ENCODE assay signal across 24 mouse cellular contexts in the genomic region with DNA sequence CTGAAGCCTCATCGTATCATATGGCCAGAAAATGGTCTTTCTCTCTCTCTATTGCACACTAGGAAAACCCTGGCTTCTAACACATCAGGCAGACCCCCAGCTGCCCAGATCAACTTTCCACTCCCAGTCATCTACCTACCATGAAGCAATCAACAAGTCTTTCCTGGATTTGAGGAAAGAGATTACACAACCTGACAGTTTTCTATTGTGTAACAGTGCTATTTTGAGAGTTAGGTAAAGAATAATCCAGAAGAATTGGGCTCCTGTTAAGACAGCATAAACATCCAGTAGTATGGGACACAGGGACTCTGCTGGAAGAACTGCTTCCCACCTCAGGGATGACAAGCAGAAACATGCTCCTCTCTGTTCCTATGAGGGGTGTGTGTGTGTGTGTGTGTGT. TPM values are rescaled to one million over a fixed set of nuclear protein-coding genes. Genes with fewer than 3 reads are reported as not detected.
A peak's percentile ranks its signal among the peaks of the same experiment; 100 is the strongest.
DNase-seq lines count a peak whose midpoint lies in the region; ATAC-seq lines count a peak whose summit lies in the region.
"Had no signal": no experiment of that assay in that cellular context is flagged by ENCODE, and none has a peak within 500 bp of the region (broad histone marks: within the 10 kb centered on the region; RNA-seq: fewer than 3 reads in every experiment).

No protein-coding gene starts in this region.

- H3K4me3 ChIP-seq in liver, embryonic 15.5 days (replicated peaks) = no peak overlapping the region
- H3K4me3 ChIP-seq in heart, embryonic 12.5 days = no peak overlapping the region
- H3K4me3 ChIP-seq: embryonic facial prominence, embryonic 12.5 days; forebrain, embryonic 12.5 days; heart, embryonic 10.5 days; heart, embryonic 15.5 days had no signal

- peaks cover 16% of the 10 kb centered on the region; the same call in 1 of the 2 replicates for H3K36me3 ChIP-seq in liver, embryonic 15.5 days (replicated peaks)
- peaks cover 11% of the 10 kb centered on the region for H3K36me3 ChIP-seq in heart, embryonic 12.5 days

- H3K4me2 ChIP-seq in liver, embryonic 15.5 days = no peak overlapping the region
- H3K4me2 ChIP-seq in heart, embryonic 12.5 days = no peak overlapping the region
- H3K4me2 ChIP-seq: embryonic facial prominence, embryonic 12.5 days; forebrain, embryonic 12.5 days; heart, embryonic 15.5 days; hindbrain, embryonic 14.5 days had no signal

- H3K9me3 ChIP-seq in liver, embryonic 15.5 days (replicated peaks) = no peaks in the 10 kb centered on the region
- no peaks in the 10 kb centered on the region for H3K9me3 ChIP-seq in heart, embryonic 12.5 days (replicated peaks)
- H3K9me3 ChIP-seq: embryonic facial prominence, embryonic 12.5 days; forebrain, embryonic 12.5 days; G1E; heart, embryonic 10.5 days; heart, embryonic 15.5 days had no signal

- DNase-seq in liver = no peak
- DNase-seq in lung, postnatal 36 days = peak; percentile 25
- no peak for DNase-seq in lung, postnatal 4 days
- peak; percentile 52 for DNase-seq in gonadal fat pad, adult 2 months (ENCODE audit: low read depth)
- DNase-seq in yolk sac, embryonic 10.5 days (ENCODE audit: low spot score) = peak; percentile 17
- no peak for DNase-seq in urinary bladder, postnatal 10 days (ENCODE audit: low spot score)
- DNase-seq: adrenal gland, postnatal 14 days; B cell, adult 2 months; cerebellum, adult 11-12 months; cerebellum, adult 9-10 months; cerebellum, postnatal 25 days; gastrocnemius, postnatal 14 days; heart, adult 11 months; heart, postnatal 14 days had no signal

- no peak overlapping the region for H3K27ac ChIP-seq in liver, embryonic 15.5 days (replicated peaks)
- no peak overlapping the region for H3K27ac ChIP-seq in heart, embryonic 12.5 days (ENCODE audit: poor library complexity, severe bottlenecking)
- H3K27ac ChIP-seq: embryonic facial prominence, embryonic 12.5 days; forebrain, embryonic 12.5 days; heart, embryonic 10.5 days; heart, embryonic 15.5 days; hindbrain, embryonic 14.5 days had no signal

- no peaks in the 10 kb centered on the region for H3K27me3 ChIP-seq in liver, embryonic 15.5 days
- H3K27me3 ChIP-seq in heart, embryonic 12.5 days (replicated peaks) = no peaks in the 10 kb centered on the region
- H3K27me3 ChIP-seq: embryonic facial prominence, embryonic 12.5 days; forebrain, embryonic 12.5 days; heart, embryonic 15.5 days had no signal

- whole genome bisulfite sequencing in liver, embryonic 15.5 days (ENCODE audit: insufficient replicate concordance) = 80% methylated on average over 1 of the region's 1 CpGs
- WGBS in heart, embryonic 12.5 days = 92% methylated on average over 1 of the region's 1 CpGs

- no peak overlapping the region for H3K9ac ChIP-seq in liver, embryonic 15.5 days
- no peak overlapping the region for H3K9ac ChIP-seq in heart, embryonic 12.5 days
- H3K9ac ChIP-seq: embryonic facial prominence, embryonic 12.5 days; forebrain, embryonic 12.5 days; heart, embryonic 15.5 days; hindbrain, embryonic 14.5 days had no signal

- ATAC-seq in liver, embryonic 15.5 days (ENCODE audit: insufficient read depth) = peak; percentile 12; the same call in 1 of the 2 replicates
- no peak for ATAC-seq in heart, embryonic 12.5 days (ENCODE audit: insufficient number of reproducible peaks, low FRiP score)
- ATAC-seq: CD4-positive, CD25-positive, alpha-beta regulatory T cell, adult 4 months; forebrain, embryonic 16.5 days had no signal

- peaks cover 20% of the 10 kb centered on the region for H3K4me1 ChIP-seq in liver, embryonic 15.5 days (replicated peaks)
- H3K4me1 ChIP-seq in heart, embryonic 12.5 days (replicated peaks) = peaks cover 5% of the 10 kb centered on the region

RNA-seq across cellular contexts. Expression of a gene that starts 7.9 kb away (rescaled TPM):
- 7.4 and 8.9 TPM in 2 replicates for polyA plus RNA-seq in liver, embryonic 15.5 days (2015; fragmentation: Nextera tagmentation; extraction: Ambion mirVana)
- polyA plus RNA-seq in gonadal fat pad, adult 2 months (2012; rRNA removed) = 8.4 and 8.7 TPM in 2 replicates
- polyA plus RNA-seq in heart, embryonic 12.5 days (2016; fragmentation: Nextera tagmentation; extraction: Ambion mirVana) = 12.3 TPM in 2 replicates

Comparison
In these comparisons a context has a peak if more than half of its experiments do, and no peak if none do; other contexts are left out.
1. DNase-seq: peak in lung, postnatal 36 days (single experiment), gonadal fat pad, adult 2 months (single experiment) and yolk sac, embryonic 10.5 days (single experiment); none in liver (single experiment), lung, postnatal 4 days (0 of 2) and urinary bladder, postnatal 10 days (single experiment).